Mouse (Mus musculus): Measurements from ENCODE around the gene Tmem159. TPM values are rescaled to one million over a fixed set of nuclear protein-coding genes. Genes with fewer than 3 reads are reported as not detected.

Tmem159 gene
- polyA plus RNA-seq (2012; rRNA removed): 40.0 and 49.9 TPM in 2 replicates

GRCm38 (mm10) chr7:120102164-120102972 lies at the start of gene Tmem159:
Gene Tmem159, plus strand, starts transcription at chr7:120102353.

GRCm38 (mm10) chr7:120095180-120095579 lies 7.0 kb upstream of the Tmem159 start, which contains the start of gene Dnah3:
Gene Dnah3, minus strand, starts transcription at chr7:120095280.

GRCm38 (mm10) chr7:120145191-120145590 lies 43.0 kb downstream of the Tmem159 start, which contains the start of gene Zp2:
Gene Zp2, minus strand, starts transcription at chr7:120145291.

Other genes starting within 250 kb of the Tmem159 start
- 0.69 and 0.90 TPM in 2 replicates for gene Lyrm1, start 206.5 kb upstream of the Tmem159 start, polyA plus RNA-seq (2012; rRNA removed)
- 7.5 and 8.4 TPM in 2 replicates for gene Dcun1d3, start 206.1 kb upstream of the Tmem159 start, polyA plus RNA-seq (2012; rRNA removed)
- 4.7 and 5.6 TPM in 2 replicates for gene Dnah3, start 7.1 kb upstream of the Tmem159 start, polyA plus RNA-seq (2012; rRNA removed)
- 36.6 and 49.7 TPM in 2 replicates for gene Zp2, start 42.9 kb downstream of the Tmem159 start, polyA plus RNA-seq (2012; rRNA removed)
- gene Anks4b, start 71.5 kb downstream of the Tmem159 start, polyA plus RNA-seq (2012; rRNA removed): 0.09 and 0.10 TPM in 2 replicates
- 1.3 and 1.6 TPM in 2 replicates for gene Crym, start 99.8 kb downstream of the Tmem159 start, polyA plus RNA-seq (2012; rRNA removed)
- not detected in 2 replicates for gene Abca14, start 101.6 kb downstream of the Tmem159 start, polyA plus RNA-seq (2012; rRNA removed)
- not detected in 2 replicates for gene Abca15, start 226.3 kb downstream of the Tmem159 start, polyA plus RNA-seq (2012; rRNA removed)

Measured in ovary, adult 2 months (tissue).